Mouse (Mus musculus) leukemia stem cell, adult 10-12 weeks (primary cell): ENCODE measurements around the gene Mpig6b. TPM values are rescaled to one million over a fixed set of nuclear protein-coding genes. Genes with fewer than 3 reads are reported as not detected.

Experiments
- polyA plus RNA-seq: library from polyadenylated mRNA; stranded (reverse); fragments of >175 nt; gene quantifications from 2 replicates; pipeline ENCODE4 v1.2.3, GENCODE M21; 2012; ENCODE audit warnings: low replicate concordance

Mpig6b gene
- polyA plus RNA-seq, 1 experiment: 0.27 TPM

Other genes with a start within 250 kb of the Mpig6b start
- 62.8 and 63.3 TPM in 2 replicates for gene Stk19, start 229.2 kb downstream of the Mpig6b start, polyA plus RNA-seq
- gene Dxo, start 229.2 kb downstream of the Mpig6b start, polyA plus RNA-seq: 50.7 and 116 TPM in 2 replicates
- 53.7 and 54.2 TPM in 2 replicates for gene Skiv2l, start 216.0 kb downstream of the Mpig6b start, polyA plus RNA-seq
- gene Nelfe, start 215.8 kb downstream of the Mpig6b start, polyA plus RNA-seq: 121 and 205 TPM in 2 replicates
- gene Cfb, start 203.7 kb downstream of the Mpig6b start, polyA plus RNA-seq: 0.41 and 1.5 TPM in 2 replicates
- gene Zbtb12, start 186.7 kb downstream of the Mpig6b start, polyA plus RNA-seq: 6.4 and 10.1 TPM in 2 replicates
- 0.10 TPM in 1 of 2 replicates, not detected in the other for gene Gm20547, start 184.1 kb downstream of the Mpig6b start, polyA plus RNA-seq
- gene C2, start 167.9 kb downstream of the Mpig6b start, polyA plus RNA-seq: 1.3 and 3.9 TPM in 2 replicates
- 427 and 438 TPM in 2 replicates for gene Ehmt2, start 167.7 kb downstream of the Mpig6b start, polyA plus RNA-seq
- not detected in 2 replicates for gene Slc44a4, start 151.7 kb downstream of the Mpig6b start, polyA plus RNA-seq
- 22.5 and 43.0 TPM in 2 replicates for gene Neu1, start 134.9 kb downstream of the Mpig6b start, polyA plus RNA-seq
- gene Hspa1b, start 106.9 kb downstream of the Mpig6b start, polyA plus RNA-seq: 16.5 and 41.3 TPM in 2 replicates
- gene Gm20481, start 96.3 kb downstream of the Mpig6b start, polyA plus RNA-seq: not detected in 2 replicates
- gene Hspa1a, start 94.0 kb downstream of the Mpig6b start, polyA plus RNA-seq: 3.5 and 6.7 TPM in 2 replicates
- not detected in 2 replicates for gene Hspa1l, start 93.5 kb downstream of the Mpig6b start, polyA plus RNA-seq
- gene Lsm2, start 84.3 kb downstream of the Mpig6b start, polyA plus RNA-seq: 146 and 328 TPM in 2 replicates
- 1,671 and 2,394 TPM in 2 replicates for gene Vars, start 65.2 kb downstream of the Mpig6b start, polyA plus RNA-seq
- gene Vwa7, start 49.6 kb downstream of the Mpig6b start, polyA plus RNA-seq: 1.2 and 1.8 TPM in 2 replicates
- gene Sapcd1, start 38.2 kb downstream of the Mpig6b start, polyA plus RNA-seq: 8.2 and 32.0 TPM in 2 replicates
- gene Msh5, start 19.4 kb downstream of the Mpig6b start, polyA plus RNA-seq: 33.3 and 82.0 TPM in 2 replicates
- 197 and 295 TPM in 2 replicates for gene Clic1, start 16.2 kb downstream of the Mpig6b start, polyA plus RNA-seq
- 22.4 and 54.0 TPM in 2 replicates for gene Ddah2, start 7.1 kb downstream of the Mpig6b start, polyA plus RNA-seq
- 0.34 TPM in 1 of 2 replicates, not detected in the other for gene Ly6g6c, start 796 bp downstream of the Mpig6b start, polyA plus RNA-seq
- not detected in 2 replicates for gene Ly6g6e, start 10.7 kb upstream of the Mpig6b start, polyA plus RNA-seq
- gene Ly6g6d, start 11.9 kb upstream of the Mpig6b start, polyA plus RNA-seq: not detected in 2 replicates
- gene Ly6g6f, start 19.4 kb upstream of the Mpig6b start, polyA plus RNA-seq: 0.31 TPM in 1 of 2 replicates, not detected in the other
- 312 and 354 TPM in 2 replicates for gene Abhd16a, start 23.1 kb upstream of the Mpig6b start, polyA plus RNA-seq
- not detected in 2 replicates for gene Ly6g5c, start 42.1 kb upstream of the Mpig6b start, polyA plus RNA-seq
- gene Ly6g5b, start 49.2 kb upstream of the Mpig6b start, polyA plus RNA-seq: 0.71 TPM in 1 of 2 replicates, not detected in the other
- gene Gpank1, start 55.3 kb upstream of the Mpig6b start, polyA plus RNA-seq: 76.3 and 112 TPM in 2 replicates
- 69.5 and 70.4 TPM in 2 replicates for gene Csnk2b, start 55.9 kb upstream of the Mpig6b start, polyA plus RNA-seq
- 9.5 and 12.1 TPM in 2 replicates for gene D17H6S53E, start 60.2 kb upstream of the Mpig6b start, polyA plus RNA-seq
- 0.24 TPM in 1 of 2 replicates, not detected in the other for gene Apom, start 65.9 kb upstream of the Mpig6b start, polyA plus RNA-seq
- gene Bag6, start 69.0 kb upstream of the Mpig6b start, polyA plus RNA-seq: 803 and 946 TPM in 2 replicates
- 1,544 and 3,522 TPM in 2 replicates for gene Prrc2a, start 98.7 kb upstream of the Mpig6b start, polyA plus RNA-seq
- gene Aif1, start 109.9 kb upstream of the Mpig6b start, polyA plus RNA-seq: 1.9 and 3.8 TPM in 2 replicates
- 1.1 and 24.0 TPM in 2 replicates for gene Lst1, start 122.3 kb upstream of the Mpig6b start, polyA plus RNA-seq
- gene Ltb, start 128.3 kb upstream of the Mpig6b start, polyA plus RNA-seq: 75.8 and 165 TPM in 2 replicates
- gene Tnf, start 135.8 kb upstream of the Mpig6b start, polyA plus RNA-seq: 2.6 and 2.7 TPM in 2 replicates
- 4.2 and 5.6 TPM in 2 replicates for gene Lta, start 139.2 kb upstream of the Mpig6b start, polyA plus RNA-seq
- not detected in 2 replicates for gene Gm16181, start 154.7 kb upstream of the Mpig6b start, polyA plus RNA-seq
- gene Atp6v1g2, start 167.5 kb upstream of the Mpig6b start, polyA plus RNA-seq: 0.69 and 1.2 TPM in 2 replicates
- 31.5 and 40.3 TPM in 2 replicates for gene Nfkbil1, start 169.6 kb upstream of the Mpig6b start, polyA plus RNA-seq
- 114 and 195 TPM in 2 replicates for gene Ddx39b, start 175.6 kb upstream of the Mpig6b start, polyA plus RNA-seq
- gene H2-D1, start 196.5 kb upstream of the Mpig6b start, polyA plus RNA-seq: 138 and 236 TPM in 2 replicates